Mouse (Mus musculus) liver, embryonic 11.5 days (tissue): ENCODE results near the gene Nr4a3. TPM values are rescaled to one million over a fixed set of nuclear protein-coding genes. Genes with fewer than 3 reads are reported as not detected.
A peak's percentile ranks its signal among the peaks of the same experiment; 100 is the strongest.

Experiments used
- ATAC-seq: fragments of 200-750 bp; cut with Nextera tagmentation; replicated peaks from 2 replicates; pipeline ENCODE4 v1.8.0; 2017; ENCODE audit warnings: moderate number of reproducible peaks, mild to moderate bottlenecking, moderate TSS enrichment, moderate library complexity; ENCODE audit not compliant: low FRiP score
- DNase-seq: peaks from one replicate; pipeline ENCODE4 v3.0.0-alpha.2; 2017; ENCODE audit warnings: low spot score
- H3K27ac ChIP-seq: fragments of 300-500 bp; sonication (generic); 2 replicates; pipeline ENCODE4 v1.5.1; 2014; ENCODE audit warnings: mild to moderate bottlenecking, low read depth, low read length, control low read depth
- H3K27me3 ChIP-seq: fragments of 300-500 bp; sonication (generic); replicated peaks from 2 replicates; pipeline ENCODE4 v1.6.1; 2014; ENCODE audit warnings: low read length, mixed read lengths; ENCODE audit not compliant: control insufficient read depth, insufficient read depth
- H3K36me3 ChIP-seq: fragments of 300-500 bp; sonication (generic); 2 replicates; pipeline ENCODE4 v1.6.1; 2014; ENCODE audit warnings: mild to moderate bottlenecking, low read length, moderate library complexity, mixed read lengths; ENCODE audit not compliant: control insufficient read depth, insufficient read depth
- H3K4me1 ChIP-seq: fragments of 300-500 bp; sonication (generic); replicated peaks from 2 replicates; pipeline ENCODE4 v1.6.1; 2014; ENCODE audit warnings: low read length, mixed read lengths; ENCODE audit not compliant: control insufficient read depth, insufficient read depth
- H3K4me2 ChIP-seq: fragments of 300-500 bp; sonication (generic); 2 replicates; pipeline ENCODE4 v1.6.1; 2014; ENCODE audit warnings: mild to moderate bottlenecking, control low read depth, moderate library complexity
- H3K4me3 ChIP-seq: fragments of 300-500 bp; sonication (generic); 2 replicates; pipeline ENCODE4 v1.5.1; 2014; ENCODE audit warnings: low read depth, low read length, control low read depth
- H3K9ac ChIP-seq: fragments of 300-500 bp; sonication (generic); 2 replicates; pipeline ENCODE4 v1.6.1; 2014; ENCODE audit warnings: low read depth, low read length, control low read depth
- H3K9me3 ChIP-seq: fragments of 300-500 bp; sonication (generic); 2 replicates; pipeline ENCODE4 v1.6.1; 2016; ENCODE audit warnings: low read length, inconsistent platforms, mixed read lengths; ENCODE audit not compliant: control insufficient read depth
- WGBS: fragments of 180-500 bp; shearing (Covaris S2); extraction: QIAGEN DNeasy Blood & Tissue Kit; methylation state at CpG from one replicate; pipeline ENCODE4 v1.1.7; 2014; 5-methylcytosine and 5-hydroxymethylcytosine counted together
- polyA plus RNA-seq: library from polyadenylated mRNA; unstranded; fragments of >200 nt; fragmentation: Nextera tagmentation; extraction: Ambion mirVana; gene quantifications from 2 replicates; pipeline ENCODE4 v1.2.1, GENCODE M21; 2014

Gene Nr4a3
- polyA plus RNA-seq, 1 experiment from 2014 or later = 0.04 TPM

- WGBS = 53% methylated on average over 2 of the region's 2 CpGs
- H3K36me3 ChIP-seq = no peaks in the 10 kb centered on the region
- H3K27me3 ChIP-seq = no peaks in the 10 kb centered on the region
- no peak overlapping the region for H3K27ac ChIP-seq
- H3K9me3 ChIP-seq = no peaks in the 10 kb centered on the region
- DNase-seq = no peak
- no peak for ATAC-seq
- H3K4me3 ChIP-seq = no peak overlapping the region
- no peak overlapping the region for H3K9ac ChIP-seq
- H3K4me1 ChIP-seq = no peaks in the 10 kb centered on the region
- no peak overlapping the region for H3K4me2 ChIP-seq
Observed at GRCm38 (mm10) chr4:48108591-48108990, 63.6 kb downstream of the Nr4a3 start.

GRCm38 (mm10) chr4:48110331-48110730 lies 65.4 kb downstream of the Nr4a3 start:
- Histone ChIP-seq H3K9me3 (no peaks in the 10 kb centered on the region), H3K4me3 (no peak overlapping the region), H3K4me1 (no peaks in the 10 kb centered on the region), H3K4me2 (no peak overlapping the region), H3K9ac (no peak overlapping the region), H3K36me3 (no peaks in the 10 kb centered on the region), H3K27me3 (no peaks in the 10 kb centered on the region), H3K27ac (no peak overlapping the region)
- WGBS = 85% methylated on average over 3 of the region's 3 CpGs
- DNase-seq = no peak
- no peak for ATAC-seq

DNA sequence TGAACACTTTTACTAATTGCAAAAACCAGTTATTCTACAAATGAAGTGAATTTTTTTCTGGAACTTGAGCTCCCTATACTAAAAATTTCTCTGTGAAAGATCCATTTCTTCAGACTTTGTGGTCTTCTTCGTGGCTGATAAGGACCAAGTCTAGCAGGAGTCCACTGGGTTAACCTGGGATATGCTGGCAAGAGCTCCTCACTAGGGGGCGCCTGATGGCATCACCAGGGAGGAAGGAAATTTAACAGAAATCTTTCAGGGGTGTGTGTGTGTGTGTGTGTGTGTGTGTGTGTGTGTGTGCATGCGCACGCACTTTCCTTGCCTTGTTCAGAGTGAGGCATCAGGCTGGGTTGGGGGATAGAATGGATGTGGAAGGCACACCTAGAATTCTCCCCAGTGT lies 71.2 kb downstream of the Nr4a3 start:
- no peaks in the 10 kb centered on the region for H3K4me1 ChIP-seq
- ATAC-seq (no peak), DNase-seq (no peak)
- H3K27me3 ChIP-seq = no peaks in the 10 kb centered on the region
- WGBS = 45% methylated on average over 4 of the region's 4 CpGs
- no peak overlapping the region for H3K4me3 ChIP-seq
- H3K9me3 ChIP-seq = no peaks in the 10 kb centered on the region
- H3K9ac ChIP-seq = no peak overlapping the region
- H3K27ac ChIP-seq = no peak overlapping the region
- no peak overlapping the region for H3K4me2 ChIP-seq
- H3K36me3 ChIP-seq = no peaks in the 10 kb centered on the region

GRCm38 (mm10) chr4:48124416-48124772 lies 79.4 kb downstream of the Nr4a3 start:
- peak overlapping the region; percentile 84 for H3K4me3 ChIP-seq
- no peaks in the 10 kb centered on the region for H3K36me3 ChIP-seq
- WGBS = 3% methylated on average over 9 of the region's 9 CpGs
- H3K27me3 ChIP-seq = no peaks in the 10 kb centered on the region
- H3K9me3 ChIP-seq = no peaks in the 10 kb centered on the region
- H3K9ac ChIP-seq = 0 out of 2 replicates have a peak overlapping the region, but pooled peaks have one; percentile 22
- no peak for DNase-seq
- H3K4me2 ChIP-seq = peak overlapping the region; percentile 76
- peaks cover 2% of the 10 kb centered on the region; the same call in 1 of the 2 replicates for H3K4me1 ChIP-seq
- ATAC-seq = peak; percentile 89
- H3K27ac ChIP-seq = no peak overlapping the region

DNA sequence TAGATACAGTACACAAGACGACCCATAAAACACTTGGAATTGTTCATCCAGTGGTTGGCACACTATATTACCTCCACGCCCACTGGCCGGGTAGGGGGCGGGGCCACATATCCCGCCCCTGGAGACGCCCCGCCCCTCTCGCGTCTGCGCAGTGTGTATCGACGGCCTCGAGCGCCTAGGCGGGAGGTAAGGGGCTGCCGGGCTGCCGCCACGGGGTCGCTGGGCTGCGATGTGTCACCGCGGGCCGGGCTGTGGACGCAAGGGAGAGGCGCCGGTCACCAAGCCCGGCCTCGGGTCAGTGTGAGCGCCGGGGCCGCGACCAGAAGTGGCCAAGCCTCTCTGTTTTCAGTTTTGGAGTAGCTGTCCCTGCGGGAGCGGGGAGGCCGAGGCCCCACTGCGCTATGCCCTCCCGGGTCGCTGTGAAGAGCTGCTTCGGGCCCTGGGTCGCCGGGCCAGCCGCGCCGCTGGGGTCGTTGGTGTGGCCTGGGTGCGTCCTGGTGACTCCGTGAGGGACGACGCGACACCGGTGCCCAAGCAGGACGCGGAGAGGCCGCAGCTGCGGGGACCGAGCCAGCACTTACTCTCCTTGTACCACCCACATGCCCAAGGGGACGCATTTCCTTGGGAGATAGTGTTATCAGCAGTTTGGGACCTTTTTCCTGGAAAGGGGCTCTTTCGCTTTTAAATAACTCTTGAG lies 80.0 kb downstream of the Nr4a3 start, which contains the start of gene Stx17:
Gene Stx17, plus strand, starts transcription at position 143 of the 697 bp plus-strand sequence.
- DNase-seq (peak; percentile 92), ATAC-seq (peak; percentile 99)
- Histone ChIP-seq H3K27me3 (no peaks in the 10 kb centered on the region), H3K27ac (peak within 1 kb of the TSS; percentile 66; the same call in 1 of the 2 replicates), H3K9ac (peak within 1 kb of the TSS; percentile 96), H3K9me3 (no peaks in the 10 kb centered on the region), H3K4me2 (peak within 1 kb of the TSS; percentile 76), H3K4me3 (peak within 1 kb of the TSS; percentile 84), H3K36me3 (no peaks in the 10 kb centered on the region), H3K4me1 (peaks cover 2% of the 10 kb centered on the region; the same call in 1 of the 2 replicates)
- WGBS = under 1% methylated on average over 58 of the region's 58 CpGs

- Histone ChIP-seq H3K27me3 (no peaks in the 10 kb centered on the region), H3K4me3 (no peak overlapping the region), H3K27ac (no peak overlapping the region), H3K9me3 (no peaks in the 10 kb centered on the region), H3K36me3 (0 out of 2 replicates have a peak, but pooled peaks cover 3% of the 10 kb centered on the region), H3K9ac (no peak overlapping the region), H3K4me2 (no peak overlapping the region), H3K4me1 (peaks cover 2% of the 10 kb centered on the region; the same call in 1 of the 2 replicates)
- WGBS = 79% methylated on average over 6 of the region's 6 CpGs
- no peak for ATAC-seq
- DNase-seq = no peak
Observed at GRCm38 (mm10) chr4:48130314-48130713, 85.4 kb downstream of the Nr4a3 start.

DNA sequence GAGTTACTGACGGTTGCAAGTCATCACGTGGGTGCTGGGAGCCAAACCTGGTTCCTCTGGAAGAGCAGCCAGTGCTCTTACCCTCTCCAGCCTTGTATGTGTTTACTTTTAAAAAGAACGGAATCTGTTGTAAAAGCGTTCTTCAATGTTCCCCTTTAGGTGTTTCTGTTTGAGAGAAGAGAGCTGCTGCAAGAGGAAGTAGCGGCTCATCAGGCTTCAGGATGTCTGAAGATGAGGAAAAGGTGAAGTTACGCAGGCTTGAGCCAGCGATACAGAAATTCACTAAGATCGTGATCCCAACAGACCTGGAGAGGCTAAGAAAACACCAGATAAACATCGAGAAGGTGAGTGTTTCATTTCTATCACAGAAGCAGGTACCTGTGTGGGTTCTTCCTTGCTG lies 86.7 kb downstream of the Nr4a3 start:
- ATAC-seq (no peak), DNase-seq (no peak)
- H3K27me3 ChIP-seq = no peaks in the 10 kb centered on the region
- 0 out of 2 replicates have a peak, but pooled peaks cover 3% of the 10 kb centered on the region for H3K36me3 ChIP-seq
- 88% methylated on average over 9 of the region's 9 CpGs for WGBS
- no peaks in the 10 kb centered on the region for H3K4me1 ChIP-seq
- no peaks in the 10 kb centered on the region for H3K9me3 ChIP-seq
- H3K4me2 ChIP-seq = no peak overlapping the region
- no peak overlapping the region for H3K9ac ChIP-seq
- H3K4me3 ChIP-seq = no peak overlapping the region
- H3K27ac ChIP-seq = no peak overlapping the region

GRCm38 (mm10) chr4:48132721-48133120 lies 87.8 kb downstream of the Nr4a3 start:
- no peak for ATAC-seq
- Histone ChIP-seq H3K4me1 (no peaks in the 10 kb centered on the region), H3K4me2 (no peak overlapping the region), H3K9ac (no peak overlapping the region), H3K27me3 (no peaks in the 10 kb centered on the region), H3K4me3 (no peak overlapping the region), H3K36me3 (0 out of 2 replicates have a peak, but pooled peaks cover 3% of the 10 kb centered on the region), H3K27ac (no peak overlapping the region), H3K9me3 (no peaks in the 10 kb centered on the region)
- DNase-seq = no peak
- WGBS = 86% methylated on average over 3 of the region's 3 CpGs
